Mouse (Mus musculus) left cerebral cortex, adult 11 months (tissue): Measurements from ENCODE around the gene Ism2.
"Not testable (repeated sequence)": the region's sequence is repeated elsewhere in the genome, so short reads cannot be mapped to it uniquely, and the experiment has no call there.

Experiments
- DNase-seq: peaks from one replicate; pipeline ENCODE4 v3.0.0; 2022; ENCODE audit warnings: low spot score

The Ism2 gene

GRCm38 (mm10) chr12:87299657-87300440, at the start of gene Ism2:
Gene Ism2 (minus strand): TSS chr12:87299705.
- DNase-seq = no peak

- DNase-seq = no peak
Observed at GRCm38 (mm10) chr12:87348029-87348428, 48.5 kb upstream of the Ism2 start.

- DNase-seq = no peak
Observed at GRCm38 (mm10) chr12:87347511-87347910, 48.0 kb upstream of the Ism2 start.

GRCm38 (mm10) chr12:87343084-87343605, 43.6 kb upstream of the Ism2 start:
- DNase-seq = no peak

- no peak for DNase-seq
Observed at GRCm38 (mm10) chr12:87338082-87338481, 38.6 kb upstream of the Ism2 start.

- peak; percentile 13 for DNase-seq
Observed at GRCm38 (mm10) chr12:87334886-87335285, 35.4 kb upstream of the Ism2 start.

GRCm38 (mm10) chr12:87333794-87334193, 34.3 kb upstream of the Ism2 start:
- no peak for DNase-seq

GRCm38 (mm10) chr12:87332511-87332910, 33.0 kb upstream of the Ism2 start:
- no peak for DNase-seq

- DNase-seq = no peak
Observed at GRCm38 (mm10) chr12:87331908-87332307, 32.4 kb upstream of the Ism2 start.

GRCm38 (mm10) chr12:87331053-87331456, 31.6 kb upstream of the Ism2 start:
- no peak for DNase-seq

- DNase-seq = no peak
Observed at GRCm38 (mm10) chr12:87330213-87330612, 30.7 kb upstream of the Ism2 start.

GRCm38 (mm10) chr12:87328025-87328424, 28.5 kb upstream of the Ism2 start:
- DNase-seq = no peak

- no peak for DNase-seq
Observed at GRCm38 (mm10) chr12:87327610-87328009, 28.1 kb upstream of the Ism2 start.

GRCm38 (mm10) chr12:87325452-87325851, 25.9 kb upstream of the Ism2 start:
- no peak for DNase-seq

- DNase-seq = no peak
Observed at GRCm38 (mm10) chr12:87319229-87319628, 19.7 kb upstream of the Ism2 start.

GRCm38 (mm10) chr12:87317951-87318350, 18.4 kb upstream of the Ism2 start:
- no peak for DNase-seq

GRCm38 (mm10) chr12:87313098-87313497, 13.6 kb upstream of the Ism2 start:
- no peak for DNase-seq

GRCm38 (mm10) chr12:87306584-87306844, 7.0 kb upstream of the Ism2 start:
- not testable (repeated sequence) for DNase-seq

GRCm38 (mm10) chr12:87305767-87306583, 6.5 kb upstream of the Ism2 start:
- no peak for DNase-seq

GRCm38 (mm10) chr12:87301189-87301588, 1.7 kb upstream of the Ism2 start:
- no peak for DNase-seq

- DNase-seq = no peak
Observed at GRCm38 (mm10) chr12:87300441-87300690, 861 bp upstream of the Ism2 start.

GRCm38 (mm10) chr12:87299037-87299656, 358 bp downstream of the Ism2 start:
- DNase-seq = no peak

GRCm38 (mm10) chr12:87293934-87294333, 5.6 kb downstream of the Ism2 start:
- no peak for DNase-seq
